In the genomic region with DNA sequence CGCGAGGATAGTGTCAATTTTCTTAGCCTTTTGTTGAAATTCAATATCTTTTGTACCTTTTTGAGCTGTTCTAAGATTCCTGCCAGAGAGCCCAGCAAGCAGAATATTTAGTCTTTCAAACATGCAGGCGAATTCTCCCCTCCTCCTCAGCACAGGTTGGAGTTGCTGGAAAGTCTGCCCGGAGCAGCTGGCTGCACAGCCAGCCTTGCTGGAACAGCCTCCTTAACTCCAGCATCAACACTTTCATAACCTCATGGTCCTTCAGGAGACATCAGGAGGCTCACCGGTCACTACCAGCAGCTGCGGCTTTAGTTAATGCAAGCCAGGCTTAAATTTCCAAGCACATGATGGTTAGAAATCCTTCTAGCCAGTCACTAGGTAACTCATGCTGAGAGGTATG, we compare ENCODE assay signal across 22 mouse cellular contexts.
DNase-seq lines count a peak whose midpoint lies in the region; ATAC-seq and TF ChIP-seq lines count a peak whose summit lies in the region.
"Had no signal": no experiment of that assay in that cellular context is flagged by ENCODE, and none has a peak within 500 bp of the region (broad histone marks: within the 10 kb centered on the region; RNA-seq: fewer than 3 reads in every experiment).

No protein-coding gene starts in this region.

- no peak overlapping the region for H3K9ac ChIP-seq in hindbrain, embryonic 14.5 days
- no peak overlapping the region for H3K9ac ChIP-seq in hindbrain, embryonic 16.5 days (ENCODE audit: low read depth, low read length)
- no peak overlapping the region for H3K9ac ChIP-seq in midbrain, postnatal 0 days (replicated peaks; ENCODE audit: low read length, poor library complexity, severe bottlenecking)
- H3K9ac ChIP-seq in midbrain, embryonic 13.5 days (replicated peaks), result no peak overlapping the region
- H3K9ac ChIP-seq in limb, embryonic 13.5 days, result peak overlapping the region; percentile 35; the same call in 1 of the 2 replicates
- H3K9ac ChIP-seq: embryonic facial prominence, embryonic 15.5 days; heart, embryonic 12.5 days had no signal

- H3K27ac ChIP-seq in hindbrain, embryonic 14.5 days, result peak overlapping the region; percentile 26; the same call in 1 of the 2 replicates
- no peak overlapping the region for H3K27ac ChIP-seq in hindbrain, embryonic 16.5 days (ENCODE audit: low read depth, low read length)
- no peak overlapping the region for H3K27ac ChIP-seq in midbrain, postnatal 0 days (ENCODE audit: low read depth, low read length)
- no peak overlapping the region for H3K27ac ChIP-seq in midbrain, embryonic 13.5 days
- no peak overlapping the region; the same call in 1 of the 2 replicates for H3K27ac ChIP-seq in limb, embryonic 13.5 days
- H3K27ac ChIP-seq: embryonic facial prominence, embryonic 15.5 days; forebrain, embryonic 10.5 days; gastrocnemius, adult 2 months had no signal

- peak; percentile 37 to 46 for DNase-seq in cerebellum, postnatal 14 days
- DNase-seq in cerebellum, postnatal 4 days (ENCODE audit: low spot score in 2 of 2), result no peak
- no peak for DNase-seq in hindbrain, embryonic 14.5 days (ENCODE audit: low spot score)
- DNase-seq in midbrain, postnatal 0 days (ENCODE audit: low spot score), result peak; percentile 38
- no peak for DNase-seq in lung, postnatal 4 days
- DNase-seq: adrenal gland, postnatal 14 days; cerebellum, adult 2 months; cerebellum, postnatal 25 days; gastrocnemius, adult 2 months; gastrocnemius, postnatal 25 days; heart, postnatal 36 days had no signal

- no peak overlapping the region for H3K4me2 ChIP-seq in hindbrain, embryonic 14.5 days (replicated peaks)
- H3K4me2 ChIP-seq in hindbrain, embryonic 16.5 days (ENCODE audit: low read length), result no peak overlapping the region
- H3K4me2 ChIP-seq in midbrain, postnatal 0 days (ENCODE audit: low read depth, low read length, poor library complexity, severe bottlenecking), result no peak overlapping the region
- no peak overlapping the region for H3K4me2 ChIP-seq in midbrain, embryonic 13.5 days (replicated peaks)
- no peak overlapping the region; the same call in 1 of the 2 replicates for H3K4me2 ChIP-seq in limb, embryonic 13.5 days (replicated peaks)
- H3K4me2 ChIP-seq: embryonic facial prominence, embryonic 15.5 days; heart, embryonic 12.5 days had no signal

- 76% methylated on average over 6 of the region's 6 CpGs for WGBS in hindbrain, embryonic 14.5 days
- WGBS in hindbrain, embryonic 16.5 days, result 72% methylated on average over 6 of the region's 6 CpGs
- WGBS in midbrain, postnatal 0 days, result 72% methylated on average over 6 of the region's 6 CpGs
- WGBS in midbrain, embryonic 13.5 days, result 77% methylated on average over 6 of the region's 6 CpGs
- 43% methylated on average over 6 of the region's 6 CpGs for WGBS in limb, embryonic 13.5 days

- no peaks in the 10 kb centered on the region for H3K9me3 ChIP-seq in hindbrain, embryonic 14.5 days (ENCODE audit: control insufficient read depth, low read length)
- no peaks in the 10 kb centered on the region for H3K9me3 ChIP-seq in hindbrain, embryonic 16.5 days (ENCODE audit: control insufficient read depth, low read length)
- no peaks in the 10 kb centered on the region for H3K9me3 ChIP-seq in midbrain, postnatal 0 days (ENCODE audit: low read length)
- H3K9me3 ChIP-seq in midbrain, embryonic 13.5 days, result no peaks in the 10 kb centered on the region; the same call in 1 of the 2 replicates
- no peaks in the 10 kb centered on the region for H3K9me3 ChIP-seq in limb, embryonic 13.5 days
- H3K9me3 ChIP-seq: embryonic facial prominence, embryonic 15.5 days; forebrain, embryonic 10.5 days; heart, embryonic 12.5 days had no signal

- H3K4me1 ChIP-seq in hindbrain, embryonic 14.5 days (replicated peaks; ENCODE audit: control insufficient read depth, insufficient read depth, low read length), result peaks cover 7% of the 10 kb centered on the region; the same call in 1 of the 2 replicates
- peaks cover 8% of the 10 kb centered on the region for H3K4me1 ChIP-seq in hindbrain, embryonic 16.5 days (ENCODE audit: control insufficient read depth, insufficient read depth, low read depth, low read length)
- H3K4me1 ChIP-seq in midbrain, postnatal 0 days (ENCODE audit: insufficient read depth, low read length), result 0 out of 2 replicates have a peak, but pooled peaks cover 3% of the 10 kb centered on the region
- peaks cover 10% of the 10 kb centered on the region for H3K4me1 ChIP-seq in midbrain, embryonic 13.5 days (replicated peaks)
- peaks cover 29% of the 10 kb centered on the region for H3K4me1 ChIP-seq in limb, embryonic 13.5 days

- no peak for TF ChIP-seq CTCF in midbrain, postnatal 0 days (IDR thresholded peaks at IDR 0.05)

- H3K36me3 ChIP-seq in hindbrain, embryonic 14.5 days (replicated peaks; ENCODE audit: control insufficient read depth, insufficient read depth), result no peaks in the 10 kb centered on the region
- no peaks in the 10 kb centered on the region for H3K36me3 ChIP-seq in hindbrain, embryonic 16.5 days (ENCODE audit: control insufficient read depth, insufficient read depth, low read length)
- H3K36me3 ChIP-seq in midbrain, postnatal 0 days (ENCODE audit: insufficient read depth, low read length), result no peaks in the 10 kb centered on the region
- no peaks in the 10 kb centered on the region for H3K36me3 ChIP-seq in midbrain, embryonic 13.5 days
- H3K36me3 ChIP-seq in limb, embryonic 13.5 days, result no peaks in the 10 kb centered on the region
- H3K36me3 ChIP-seq: embryonic facial prominence, embryonic 15.5 days; forebrain, embryonic 10.5 days; heart, embryonic 12.5 days had no signal

- no peak overlapping the region for H3K4me3 ChIP-seq in hindbrain, embryonic 14.5 days (replicated peaks; ENCODE audit: low read length)
- no peak overlapping the region for H3K4me3 ChIP-seq in hindbrain, embryonic 16.5 days (ENCODE audit: low read length)
- H3K4me3 ChIP-seq in midbrain, postnatal 0 days (ENCODE audit: low read depth, low read length), result no peak overlapping the region
- H3K4me3 ChIP-seq in midbrain, embryonic 13.5 days (replicated peaks), result no peak overlapping the region
- H3K4me3 ChIP-seq in limb, embryonic 13.5 days, result no peak overlapping the region
- H3K4me3 ChIP-seq: embryonic facial prominence, embryonic 15.5 days; erythroblast, embryonic 14.5 days; forebrain, embryonic 10.5 days; gastrocnemius, adult 2 months; heart, embryonic 12.5 days had no signal

- H3K27me3 ChIP-seq in hindbrain, embryonic 14.5 days (ENCODE audit: control insufficient read depth, insufficient read depth, low read length), result no peaks in the 10 kb centered on the region
- H3K27me3 ChIP-seq in hindbrain, embryonic 16.5 days (replicated peaks; ENCODE audit: control insufficient read depth, insufficient read depth, low read length), result no peaks in the 10 kb centered on the region
- H3K27me3 ChIP-seq in midbrain, postnatal 0 days (ENCODE audit: insufficient read depth, low read length), result no peaks in the 10 kb centered on the region
- H3K27me3 ChIP-seq in midbrain, embryonic 13.5 days, result no peaks in the 10 kb centered on the region
- H3K27me3 ChIP-seq in limb, embryonic 13.5 days, result no peaks in the 10 kb centered on the region
- H3K27me3 ChIP-seq: embryonic facial prominence, embryonic 15.5 days; heart, embryonic 12.5 days; Patski had no signal

- no peak for ATAC-seq in hindbrain, embryonic 14.5 days (ENCODE audit: low FRiP score)
- no peak for ATAC-seq in hindbrain, embryonic 16.5 days
- no peak for ATAC-seq in midbrain, postnatal 0 days (ENCODE audit: low FRiP score)
- ATAC-seq in midbrain, embryonic 13.5 days, result no peak
- ATAC-seq in limb, embryonic 13.5 days (ENCODE audit: low FRiP score, low read depth), result peak; percentile 67; the same call in 1 of the 2 replicates
- ATAC-seq: activated CD4-positive, CD25-positive, alpha-beta regulatory T cell, adult 4 months; forebrain, embryonic 16.5 days; intestine, embryonic 16.5 days; Patski had no signal

Comparison
In these comparisons a context has a peak if more than half of its experiments do, and no peak if none do; other contexts are left out.
1. DNase-seq: peak in cerebellum, postnatal 14 days (2 of 2) and midbrain, postnatal 0 days (single experiment); none in cerebellum, postnatal 4 days (0 of 2), hindbrain, embryonic 14.5 days (single experiment) and lung, postnatal 4 days (0 of 2).